8 mouse cellular contexts compared by ENCODE assay signal in the genomic region with DNA sequence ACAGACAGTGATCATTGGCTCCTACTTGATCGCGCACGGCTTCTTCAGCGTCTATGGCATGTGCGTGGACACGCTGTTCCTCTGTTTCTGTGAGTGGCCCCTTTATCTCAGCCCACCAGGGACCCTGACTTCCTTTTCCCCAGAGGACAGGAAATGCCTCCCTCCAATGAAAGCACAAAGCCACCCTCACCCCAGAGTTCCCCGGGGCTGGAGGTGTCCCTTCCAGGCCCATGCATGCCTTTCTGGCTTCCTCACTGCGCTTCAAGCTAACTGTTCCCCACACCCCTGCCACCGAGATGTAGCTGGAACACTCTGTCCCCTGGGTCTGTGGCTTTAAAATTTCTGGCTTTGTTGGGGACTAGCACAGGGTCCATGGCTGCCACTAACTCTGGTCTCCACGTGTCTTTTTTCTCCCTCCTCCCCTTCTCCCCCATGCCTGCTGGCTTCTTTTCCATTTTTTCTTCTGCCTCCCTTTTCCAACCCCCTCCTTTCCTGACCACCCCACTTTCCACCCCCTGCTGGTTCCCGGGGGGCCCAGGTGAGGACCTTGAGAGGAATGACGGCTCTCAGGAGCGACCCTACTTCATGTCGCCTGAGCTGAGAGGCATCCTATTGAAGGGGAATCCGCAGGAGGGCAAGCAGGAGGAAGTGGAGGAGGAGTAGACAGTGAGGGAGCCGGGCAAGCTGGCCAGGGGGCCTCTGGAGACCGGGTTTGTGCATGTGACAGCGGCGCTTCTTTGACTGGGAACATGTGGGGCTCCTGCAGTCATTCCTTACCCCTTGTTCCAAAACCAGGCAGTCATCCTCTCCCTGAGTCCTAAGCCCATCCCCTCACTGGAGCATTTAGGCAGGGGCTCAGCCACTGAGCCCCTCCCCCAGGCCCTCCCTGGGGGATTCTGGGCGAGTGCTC. TPM values are rescaled to one million over a fixed set of nuclear protein-coding genes. Genes with fewer than 3 reads are reported as not detected.
DNase-seq lines count a peak whose midpoint lies in the region; ATAC-seq and TF ChIP-seq lines count a peak whose summit lies in the region.

No protein-coding gene starts in this region.

- peak; percentile 48 for ATAC-seq in heart, postnatal 0 days (ENCODE audit: insufficient read depth, low read depth)
- ATAC-seq in liver, embryonic 15.5 days (ENCODE audit: insufficient read depth), result peak; percentile 49

- H3K9ac ChIP-seq in MEL (ENCODE audit: control insufficient read depth, low read depth, low read length, poor library complexity, severe bottlenecking), result peak overlapping the region; percentile 70
- H3K9ac ChIP-seq in heart, postnatal 0 days (replicated peaks; ENCODE audit: low read depth, low read length), result no peak overlapping the region
- H3K9ac ChIP-seq in liver, embryonic 15.5 days, result no peak overlapping the region

- TF ChIP-seq POLR2A in kidney, adult 2 months (IDR thresholded peaks at IDR 0.05; ENCODE audit: low read depth, low read length), result no peak
- TF ChIP-seq POLR2A in MEL (IDR thresholded peaks at IDR 0.05; ENCODE audit: control insufficient read depth in 1 of 2, insufficient read depth in 1 of 2, low read depth in 1 of 2, low read length in 2 of 2, poor library complexity in 1 of 2), result peak in 1 of 2 experiments; percentile 99; a peak in 2 of 4 replicates

- TF ChIP-seq EP300 in MEL (IDR thresholded peaks at IDR 0.05; ENCODE audit: low read depth in 1 of 2, low read length in 2 of 2), result peak; percentile 95 to 97
- no peak for TF ChIP-seq EP300 in heart, postnatal 0 days (IDR thresholded peaks at IDR 0.05; ENCODE audit: low read depth)

- H3K9me3 ChIP-seq in MEL (replicated peaks; ENCODE audit: insufficient read depth, low read length), result no peaks in the 10 kb centered on the region
- H3K9me3 ChIP-seq in heart, postnatal 0 days (replicated peaks; ENCODE audit: control insufficient read depth, low read length), result no peaks in the 10 kb centered on the region
- H3K9me3 ChIP-seq in liver, embryonic 15.5 days (replicated peaks), result no peaks in the 10 kb centered on the region

- H3K4me3 ChIP-seq in kidney, adult 2 months (ENCODE audit: insufficient read depth, low read depth, low read length), result no peak overlapping the region
- peak overlapping the region; percentile 51 to 53 for H3K4me3 ChIP-seq in MEL (ENCODE audit: control insufficient read depth in 1 of 2, insufficient read depth in 1 of 2, low read depth in 2 of 2, low read length in 2 of 2)
- no peak overlapping the region for H3K4me3 ChIP-seq in heart, postnatal 0 days (ENCODE audit: low read depth, low read length)
- no peak overlapping the region for H3K4me3 ChIP-seq in liver, embryonic 15.5 days (replicated peaks)

- H3K36me3 ChIP-seq in kidney, adult 2 months (ENCODE audit: control insufficient read depth, insufficient read depth, low read length), result no peaks in the 10 kb centered on the region
- H3K36me3 ChIP-seq in MEL (ENCODE audit: control insufficient read depth in 1 of 2, insufficient read depth in 2 of 2, low read length in 2 of 2), result peaks cover 0 to 21% of the 10 kb centered on the region in 2 experiments; a peak in 3 of 4 replicates
- peaks cover 60% of the 10 kb centered on the region for H3K36me3 ChIP-seq in heart, postnatal 0 days (replicated peaks; ENCODE audit: control insufficient read depth, insufficient read depth, low read length)
- 0 out of 2 replicates have a peak, but pooled peaks cover 6% of the 10 kb centered on the region for H3K36me3 ChIP-seq in liver, embryonic 15.5 days (replicated peaks)

- no peak for TF ChIP-seq RAD21 in MEL (IDR thresholded peaks at IDR 0.05; ENCODE audit: low read depth, low read length)

- H3K79me2 ChIP-seq in MEL (ENCODE audit: control insufficient read depth, insufficient read depth, low read length, poor library complexity), result peaks cover 15% of the 10 kb centered on the region

- H3K4me2 ChIP-seq in heart, postnatal 0 days (ENCODE audit: low read depth, low read length), result no peak overlapping the region
- H3K4me2 ChIP-seq in liver, embryonic 15.5 days, result no peak overlapping the region

- no peaks in the 10 kb centered on the region for H3K27me3 ChIP-seq in kidney, adult 2 months (replicated peaks; ENCODE audit: control insufficient read depth, insufficient read depth, low read length)
- no peaks in the 10 kb centered on the region for H3K27me3 ChIP-seq in MEL (ENCODE audit: control insufficient read depth in 1 of 2, insufficient read depth in 2 of 2, low read length in 2 of 2)
- H3K27me3 ChIP-seq in heart, postnatal 0 days (ENCODE audit: control insufficient read depth, insufficient read depth, low read length), result no peaks in the 10 kb centered on the region
- no peaks in the 10 kb centered on the region for H3K27me3 ChIP-seq in liver, embryonic 15.5 days

- DNase-seq in kidney, adult 2 months, result peak; percentile 15
- no peak for DNase-seq in kidney, adult 11 months
- peak; percentile 100 for DNase-seq in MEL (ENCODE audit: low read depth, low spot score)
- DNase-seq in heart, postnatal 0 days (ENCODE audit: low spot score), result no peak
- no peak for DNase-seq in T-cell, adult 2 months (ENCODE audit: low spot score)
- DNase-seq in adrenal gland, postnatal 10 days, result no peak
- DNase-seq in layer of hippocampus, postnatal 36 days, result no peak

- no peaks in the 10 kb centered on the region for H3K4me1 ChIP-seq in kidney, adult 2 months (ENCODE audit: control insufficient read depth, insufficient read depth, low read length)
- peaks cover 11 to 26% of the 10 kb centered on the region in 2 experiments for H3K4me1 ChIP-seq in MEL (ENCODE audit: control insufficient read depth in 1 of 2, insufficient read depth in 2 of 2, low read length in 2 of 2)
- no peaks in the 10 kb centered on the region for H3K4me1 ChIP-seq in heart, postnatal 0 days (ENCODE audit: control insufficient read depth, insufficient read depth)
- peaks cover 20% of the 10 kb centered on the region for H3K4me1 ChIP-seq in liver, embryonic 15.5 days (replicated peaks)

- no peak for TF ChIP-seq CTCF in kidney, adult 2 months (conservative IDR thresholded peaks at IDR 0.05; ENCODE audit: insufficient read depth, insufficient read length, low read depth, low read length)
- TF ChIP-seq CTCF in MEL (IDR thresholded peaks at IDR 0.05 in 2 of 3, conservative IDR thresholded peaks at IDR 0.05 in 1 of 3; ENCODE audit: control insufficient read depth in 1 of 3, insufficient read depth in 1 of 3, low read depth in 2 of 3, low read length in 3 of 3, poor library complexity in 1 of 3, severe bottlenecking in 1 of 3), result no peak
- no peak for TF ChIP-seq CTCF in heart, postnatal 0 days (IDR thresholded peaks at IDR 0.05; ENCODE audit: low read depth)

- 44% methylated on average over 20 of the region's 20 CpGs for WGBS in kidney, adult 2 months
- 42% methylated on average over 20 of the region's 20 CpGs for WGBS in heart, postnatal 0 days
- WGBS in liver, embryonic 15.5 days (ENCODE audit: insufficient replicate concordance), result 15% methylated on average over 20 of the region's 20 CpGs

- no peak overlapping the region for H3K27ac ChIP-seq in kidney, adult 2 months (ENCODE audit: insufficient read depth, low read depth, low read length)
- H3K27ac ChIP-seq in MEL (ENCODE audit: control insufficient read depth, low read depth, low read length), result peak overlapping the region; percentile 86
- peak overlapping the region; percentile 46 for H3K27ac ChIP-seq in heart, postnatal 0 days (ENCODE audit: low read depth)
- no peak overlapping the region; the same call in 1 of the 2 replicates for H3K27ac ChIP-seq in liver, embryonic 15.5 days (replicated peaks)

RNA-seq across cellular contexts. Expression of a gene that starts 15.0 kb away (rescaled TPM):
- 31.9 and 33.0 TPM in 2 replicates for polyA plus RNA-seq in kidney, adult 2 months (2012; rRNA removed)
- 210 and 235 TPM in 2 replicates for total RNA-seq in MEL (2012; rRNA removed)
- 100 to 1,000 TPM in 1 of 2 experiments, 10 to 100 TPM in 1; 67.4 to 519 TPM for polyA plus RNA-seq in MEL (2012; ENCODE audit: insufficient read depth in 1 of 2, insufficient read length in 2 of 2, low read depth in 1 of 2, low replicate concordance in 2 of 2, missing spikeins in 1 of 2)
- total RNA-seq in heart, postnatal 0 days (2014; rRNA removed; ENCODE audit: low replicate concordance), result 34.7 and 37.3 TPM in 2 replicates
- polyA plus RNA-seq in heart, postnatal 0 days (2015; fragmentation: Nextera tagmentation; extraction: Ambion mirVana), result 53.6 and 58.4 TPM in 2 replicates
- 38.8 and 42.2 TPM in 2 replicates for polyA plus RNA-seq in liver, embryonic 15.5 days (2015; fragmentation: Nextera tagmentation; extraction: Ambion mirVana)
- 10 to 100 TPM; 54.4 to 67.4 TPM for total RNA-seq in adrenal gland, postnatal 10 days (2021)
- 100 to 1,000 TPM in 1 of 2 experiments, 10 to 100 TPM in 1; 80.8 to 107 TPM for total RNA-seq in layer of hippocampus, postnatal 36 days (2021)

RNA-seq across cellular contexts. Expression of a gene that starts 32.2 kb away (rescaled TPM):
- polyA plus RNA-seq in kidney, adult 2 months (2012; rRNA removed), result 47.4 and 49.2 TPM in 2 replicates
- total RNA-seq in MEL (2012; rRNA removed), result 27.3 and 30.7 TPM in 2 replicates
- 100 to 1,000 TPM in 1 of 2 experiments, not detected in 1; 121 TPM for polyA plus RNA-seq in MEL (2012; ENCODE audit: insufficient read depth in 1 of 2, insufficient read length in 2 of 2, low read depth in 1 of 2, low replicate concordance in 2 of 2, missing spikeins in 1 of 2)
- total RNA-seq in heart, postnatal 0 days (2014; rRNA removed; ENCODE audit: low replicate concordance), result 44.0 and 84.8 TPM in 2 replicates
- 45.0 and 46.5 TPM in 2 replicates for polyA plus RNA-seq in heart, postnatal 0 days (2015; fragmentation: Nextera tagmentation; extraction: Ambion mirVana)
- 16.7 and 17.6 TPM in 2 replicates for polyA plus RNA-seq in liver, embryonic 15.5 days (2015; fragmentation: Nextera tagmentation; extraction: Ambion mirVana)
- 10 to 100 TPM; 48.3 to 63.4 TPM for total RNA-seq in adrenal gland, postnatal 10 days (2021)
- 10 to 100 TPM; 49.6 to 56.3 TPM for total RNA-seq in layer of hippocampus, postnatal 36 days (2021)

RNA-seq across cellular contexts. Expression of a gene that starts 40.6 kb away (rescaled TPM):
- 30.6 and 36.2 TPM in 2 replicates for polyA plus RNA-seq in kidney, adult 2 months (2012; rRNA removed)
- 0.52 and 0.73 TPM in 2 replicates for total RNA-seq in MEL (2012; rRNA removed)
- 1 to 10 TPM in 1 of 2 experiments, not detected in 1; 1.0 TPM for polyA plus RNA-seq in MEL (2012; ENCODE audit: insufficient read depth in 1 of 2, insufficient read length in 2 of 2, low read depth in 1 of 2, low replicate concordance in 2 of 2, missing spikeins in 1 of 2)
- total RNA-seq in heart, postnatal 0 days (2014; rRNA removed; ENCODE audit: low replicate concordance), result 0.46 and 0.57 TPM in 2 replicates
- 0.15 TPM in 1 of 2 replicates, not detected in the other for polyA plus RNA-seq in heart, postnatal 0 days (2015; fragmentation: Nextera tagmentation; extraction: Ambion mirVana)
- 0.28 and 0.68 TPM in 2 replicates for polyA plus RNA-seq in liver, embryonic 15.5 days (2015; fragmentation: Nextera tagmentation; extraction: Ambion mirVana)
- under 1 TPM in 1 of 2 experiments, not detected in 1; 0.15 TPM for total RNA-seq in adrenal gland, postnatal 10 days (2021)
- total RNA-seq in layer of hippocampus, postnatal 36 days (2021), result under 1 TPM; 0.35 to 0.57 TPM

RNA-seq across cellular contexts. Expression of a gene that starts 58.9 kb away (rescaled TPM):
- 23.7 and 25.2 TPM in 2 replicates for polyA plus RNA-seq in kidney, adult 2 months (2012; rRNA removed)
- 173 and 199 TPM in 2 replicates for total RNA-seq in MEL (2012; rRNA removed)
- polyA plus RNA-seq in MEL (2012; ENCODE audit: insufficient read depth in 1 of 2, insufficient read length in 2 of 2, low read depth in 1 of 2, low replicate concordance in 2 of 2, missing spikeins in 1 of 2), result 100 to 1,000 TPM in 1 of 2 experiments, not detected in 1; 244 TPM
- total RNA-seq in heart, postnatal 0 days (2014; rRNA removed; ENCODE audit: low replicate concordance), result 34.3 and 39.7 TPM in 2 replicates
- 15.5 and 15.6 TPM in 2 replicates for polyA plus RNA-seq in heart, postnatal 0 days (2015; fragmentation: Nextera tagmentation; extraction: Ambion mirVana)
- 17.4 and 20.0 TPM in 2 replicates for polyA plus RNA-seq in liver, embryonic 15.5 days (2015; fragmentation: Nextera tagmentation; extraction: Ambion mirVana)
- total RNA-seq in adrenal gland, postnatal 10 days (2021), result 10 to 100 TPM; 14.8 to 21.1 TPM
- 10 to 100 TPM; 36.6 to 44.2 TPM for total RNA-seq in layer of hippocampus, postnatal 36 days (2021)

Comparison
In these comparisons a context has a peak if more than half of its experiments do, and no peak if none do; other contexts are left out.
1. DNase-seq: peak in kidney, adult 2 months (single experiment) and MEL (single experiment); none in kidney, adult 11 months (single experiment), heart, postnatal 0 days (single experiment), T-cell, adult 2 months (single experiment), adrenal gland, postnatal 10 days (single experiment) and layer of hippocampus, postnatal 36 days (0 of 2).
2. H3K27ac ChIP-seq: peak in MEL (single experiment) and heart, postnatal 0 days (single experiment); none in kidney, adult 2 months (single experiment) and liver, embryonic 15.5 days (single experiment).
3. H3K4me3 ChIP-seq: peak in MEL (2 of 2); none in kidney, adult 2 months (single experiment), heart, postnatal 0 days (single experiment) and liver, embryonic 15.5 days (single experiment).